Mouse (Mus musculus): ENCODE measurements around the gene Tbc1d22a. TPM values are rescaled to one million over a fixed set of nuclear protein-coding genes. Genes with fewer than 3 reads are reported as not detected.
"Not testable (repeated sequence)": the region's sequence is repeated elsewhere in the genome, so short reads cannot be mapped to it uniquely, and the experiment has no call there.

Gene Tbc1d22a
- total RNA-seq, 2 experiments from 2014 or later: 13.3 to 19.0 TPM

DNA sequence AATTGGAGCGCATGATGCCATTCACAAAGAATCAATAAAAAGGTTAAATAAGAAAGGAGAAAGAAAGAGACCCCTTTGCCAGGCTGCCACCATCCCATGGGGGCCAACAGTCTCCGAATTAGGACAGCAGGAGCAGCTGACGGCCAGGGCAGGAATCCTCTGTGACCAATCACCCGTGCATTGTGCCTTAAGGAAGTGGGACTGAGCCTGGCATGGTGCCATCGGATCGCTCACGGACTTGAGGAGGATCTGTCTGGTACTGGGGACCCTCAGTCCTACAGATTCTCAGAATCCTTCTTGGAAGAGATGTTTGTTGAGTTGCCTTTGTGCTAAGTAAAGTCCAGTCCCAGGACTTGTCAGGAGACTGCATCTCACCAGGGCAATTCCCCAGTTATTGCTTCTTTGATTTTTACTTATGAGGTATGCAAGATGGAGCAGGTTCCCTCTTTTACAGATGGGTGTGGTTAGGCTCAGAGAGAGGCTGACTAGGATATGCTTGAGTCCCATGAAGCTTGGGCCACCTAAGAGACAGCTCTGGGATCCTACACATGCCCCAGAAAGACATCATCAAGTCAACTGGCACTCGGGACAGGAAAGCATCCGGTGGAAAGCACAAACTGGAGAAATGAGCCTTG, 12.4 kb upstream of the Tbc1d22a start:
- ATAC-seq (ENCODE audit: poor library complexity, severe bottlenecking): peak; percentile 27; the same call in 1 of the 2 replicates

GRCm38 (mm10) chr15:86202640-86203039, 11.6 kb upstream of the Tbc1d22a start:
- ATAC-seq (ENCODE audit: poor library complexity, severe bottlenecking): peak; percentile 79

- ATAC-seq (ENCODE audit: poor library complexity, severe bottlenecking): no peak
These were observed 10.9 kb upstream of the Tbc1d22a start for GRCm38 (mm10) chr15:86203292-86203793.

DNA sequence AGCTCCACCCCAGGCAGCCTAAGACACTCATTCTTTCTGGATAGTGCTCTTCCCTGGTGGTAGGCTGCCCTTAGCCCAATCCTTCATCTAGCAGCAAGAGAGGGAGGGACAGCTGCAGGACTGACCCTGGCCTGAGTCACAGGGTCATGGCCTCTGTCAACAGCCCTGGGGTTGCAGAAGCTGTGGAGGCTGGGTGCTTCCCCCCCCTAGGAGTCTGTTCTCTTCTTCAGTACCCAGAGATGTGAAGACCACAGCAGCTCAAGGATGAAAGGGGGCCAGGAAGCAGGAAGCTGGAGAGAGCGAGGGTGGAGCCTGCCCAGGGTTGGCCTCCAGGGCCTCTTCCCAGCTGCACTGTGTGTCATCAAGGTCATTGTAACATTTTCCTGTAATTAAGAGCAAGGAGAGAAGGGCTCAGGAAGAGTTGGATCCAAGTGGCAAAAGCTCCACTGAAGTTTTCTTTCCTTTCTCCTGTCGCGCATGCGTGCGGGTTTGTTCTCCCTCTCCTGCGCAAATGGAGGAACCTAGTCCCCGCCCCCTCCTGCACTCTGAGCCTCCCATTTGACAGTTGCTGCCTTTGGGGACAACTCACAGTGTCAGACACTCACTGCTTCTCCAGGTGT, 10.2 kb upstream of the Tbc1d22a start:
- ATAC-seq (ENCODE audit: poor library complexity, severe bottlenecking): peak; percentile 13; the same call in 1 of the 2 replicates

- ATAC-seq (ENCODE audit: poor library complexity, severe bottlenecking): peak; percentile 41
These were observed 9.0 kb upstream of the Tbc1d22a start for GRCm38 (mm10) chr15:86205300-86205699.

- ATAC-seq (ENCODE audit: poor library complexity, severe bottlenecking): no peak
These were observed 7.9 kb upstream of the Tbc1d22a start for GRCm38 (mm10) chr15:86206385-86206784.

- ATAC-seq (ENCODE audit: poor library complexity, severe bottlenecking): not testable (repeated sequence)
These were observed 2.1 kb upstream of the Tbc1d22a start for GRCm38 (mm10) chr15:86212193-86212592.

GRCm38 (mm10) chr15:86214549-86215201, 416 bp downstream of the Tbc1d22a start:
- ATAC-seq (ENCODE audit: poor library complexity, severe bottlenecking): peak; percentile 65

DNA sequence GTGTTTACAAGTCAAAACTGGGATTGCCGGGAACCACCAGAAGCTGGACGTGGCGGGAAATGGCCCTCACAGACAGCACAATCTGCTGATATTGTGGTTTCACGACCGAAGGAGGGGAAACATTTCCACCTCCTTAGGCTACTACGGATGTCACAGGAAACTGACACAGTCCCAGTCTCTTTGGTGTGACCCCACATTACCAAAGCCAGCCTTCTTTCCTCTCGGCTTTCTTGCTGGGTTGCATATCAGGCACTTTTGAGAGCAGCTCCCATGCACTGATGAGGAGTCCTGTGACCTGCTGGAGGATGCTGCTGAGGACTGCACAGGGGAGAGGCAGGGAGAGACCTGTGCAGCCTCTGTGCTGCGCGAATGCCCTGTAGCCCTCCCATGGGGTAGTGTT, 2.4 kb downstream of the Tbc1d22a start:
- ATAC-seq (ENCODE audit: poor library complexity, severe bottlenecking): not testable (repeated sequence)

GRCm38 (mm10) chr15:86219534-86220228, 5.4 kb downstream of the Tbc1d22a start:
- ATAC-seq (ENCODE audit: poor library complexity, severe bottlenecking): no peak

DNA sequence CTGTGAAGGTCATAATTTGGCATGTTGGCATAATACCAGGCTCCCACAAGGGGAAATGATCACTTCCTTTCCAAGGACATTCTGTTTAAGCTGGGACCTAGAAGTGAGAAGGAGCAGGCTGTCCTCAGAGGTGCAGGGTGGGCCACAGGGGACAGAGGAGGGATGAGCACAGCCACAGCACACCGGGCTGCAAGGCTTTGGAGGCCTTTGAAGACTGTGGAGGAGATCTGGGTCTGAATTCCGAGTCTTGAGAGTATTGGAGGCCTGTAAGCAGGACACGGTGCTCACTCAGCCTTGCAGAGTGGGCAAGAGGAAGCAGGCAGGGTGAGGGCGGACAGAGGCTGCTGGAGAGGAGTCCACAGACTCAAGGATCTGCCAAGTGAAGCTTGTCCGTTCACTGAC, 6.0 kb downstream of the Tbc1d22a start:
- ATAC-seq (ENCODE audit: poor library complexity, severe bottlenecking): peak; percentile 30

DNA sequence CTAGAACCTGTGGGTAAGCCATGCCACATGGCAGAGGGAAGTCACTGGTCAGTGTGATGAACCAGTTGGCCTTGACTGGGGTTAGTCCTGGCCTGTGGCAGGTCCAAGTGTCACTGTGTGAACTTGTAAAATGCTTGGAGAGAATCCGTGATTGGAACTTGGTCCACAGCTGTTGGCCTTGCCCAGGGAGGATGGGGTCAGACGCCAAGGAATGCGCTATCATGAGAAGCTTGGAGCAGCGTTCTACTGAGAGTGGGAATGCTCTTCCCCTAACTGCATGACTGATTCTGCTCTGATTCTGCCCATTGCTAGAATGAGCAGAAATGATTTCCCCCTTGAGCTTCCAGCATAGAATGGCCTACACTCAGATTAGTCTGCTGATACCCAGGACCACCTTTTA, 6.5 kb downstream of the Tbc1d22a start:
- ATAC-seq (ENCODE audit: poor library complexity, severe bottlenecking): no peak

DNA sequence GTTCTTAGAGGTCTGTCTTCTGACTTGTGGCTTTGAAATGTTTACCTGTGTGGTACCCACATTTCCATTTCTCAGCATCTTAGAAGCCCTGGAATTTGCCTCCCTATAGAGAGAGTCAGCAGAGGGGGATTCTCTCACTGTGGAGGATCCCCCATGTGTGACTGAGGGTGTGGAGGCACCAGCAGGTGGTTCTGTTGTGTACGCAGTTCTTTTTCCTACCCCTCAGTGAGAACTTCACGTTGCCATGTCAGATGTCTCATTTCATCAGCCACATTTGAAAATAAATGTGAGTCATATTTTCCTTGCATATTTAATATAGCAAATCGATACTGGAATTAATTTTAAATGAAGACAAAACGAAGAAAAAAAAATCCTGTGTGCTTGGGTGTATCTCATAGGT, 7.1 kb downstream of the Tbc1d22a start:
- no peak for ATAC-seq (ENCODE audit: poor library complexity, severe bottlenecking)

DNA sequence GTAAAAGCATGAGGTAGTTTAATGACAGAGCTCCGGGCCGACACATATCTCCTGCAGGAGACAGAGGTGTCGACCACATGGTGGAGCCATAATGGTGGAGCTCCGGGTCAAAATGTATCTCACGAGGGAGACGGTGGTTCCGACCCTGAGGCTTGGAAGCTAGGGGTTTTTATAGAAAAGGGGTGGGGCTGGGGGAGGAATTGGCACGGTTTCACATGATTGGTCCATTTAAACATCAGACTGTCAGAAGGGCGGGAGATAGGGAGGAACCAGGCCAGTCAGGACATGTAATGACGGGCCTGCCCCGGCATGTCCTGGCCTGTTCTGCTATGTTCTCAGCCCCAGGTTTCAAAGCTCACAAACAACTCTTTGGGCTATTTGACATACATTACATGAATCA, 7.6 kb downstream of the Tbc1d22a start:
- ATAC-seq (ENCODE audit: poor library complexity, severe bottlenecking): not testable (repeated sequence)

DNA sequence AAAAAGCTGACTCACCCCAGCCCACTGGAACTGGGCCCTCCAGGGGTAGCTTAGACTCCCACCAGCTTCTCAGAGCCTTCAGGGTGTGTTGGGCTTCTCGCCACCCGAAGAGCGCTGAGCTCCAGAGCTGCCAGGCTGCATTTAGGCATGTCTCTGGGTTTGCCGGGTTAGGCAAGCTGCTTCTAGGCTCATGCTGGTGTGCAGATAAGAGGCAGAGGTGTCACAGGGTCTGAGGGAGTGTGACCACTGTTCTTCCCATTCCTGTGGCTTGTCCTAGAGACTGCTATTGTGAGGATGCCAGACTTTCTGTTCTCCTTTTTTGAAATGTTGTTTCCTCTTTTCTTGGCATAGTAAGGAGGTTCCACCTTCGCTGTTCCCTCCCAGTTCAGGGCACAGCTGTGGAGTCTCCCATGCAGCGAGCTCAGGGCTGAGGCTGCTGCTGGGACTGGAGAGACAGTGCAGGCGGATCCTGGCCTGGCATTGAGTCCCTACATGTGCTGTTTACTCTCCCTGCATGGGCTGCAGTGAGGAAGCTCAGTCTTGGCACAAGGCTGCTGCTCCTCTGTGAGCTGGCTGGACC, 10.8 kb downstream of the Tbc1d22a start:
- peak; percentile 87 for ATAC-seq (ENCODE audit: poor library complexity, severe bottlenecking)

DNA sequence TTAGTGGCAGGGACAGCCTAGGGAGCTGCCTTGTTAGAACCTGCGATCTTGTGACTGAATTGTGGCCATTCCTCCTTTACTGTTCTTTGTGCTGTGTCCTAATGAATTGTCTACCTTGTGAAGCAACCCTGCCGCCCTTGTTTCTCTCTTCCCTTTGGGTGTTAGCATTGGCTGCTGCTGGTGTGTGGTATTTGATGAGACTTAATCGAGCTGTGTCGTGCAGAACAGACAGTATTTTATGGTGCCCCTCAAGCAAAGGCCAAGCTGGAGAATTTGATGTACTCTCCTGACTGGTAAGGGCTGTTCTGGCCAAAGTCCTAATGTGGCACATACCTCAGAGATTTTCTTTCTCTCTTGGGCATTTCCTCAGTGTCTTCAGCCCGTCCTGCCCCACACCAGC, 12.0 kb downstream of the Tbc1d22a start:
- ATAC-seq (ENCODE audit: poor library complexity, severe bottlenecking): no peak

DNA sequence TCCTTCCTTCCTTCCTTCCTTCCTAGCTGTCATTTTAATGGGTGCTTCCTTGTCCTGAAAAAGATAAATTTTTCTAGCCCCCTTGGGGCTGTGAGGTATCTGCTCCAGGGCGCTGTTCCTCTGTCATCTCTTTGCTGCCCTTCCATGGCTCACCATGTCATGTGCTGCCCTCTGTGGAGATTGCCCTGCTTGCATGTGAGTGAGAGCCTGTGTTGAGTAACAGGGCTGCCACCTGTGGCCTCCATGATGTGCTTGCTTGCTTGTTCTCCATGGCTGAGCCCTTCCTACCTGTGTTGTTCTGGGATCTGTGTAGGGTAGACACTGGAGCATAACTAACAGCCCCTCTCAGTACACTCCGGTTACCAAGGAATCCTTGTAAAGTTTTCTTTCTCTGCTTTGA, 12.7 kb downstream of the Tbc1d22a start:
- no peak for ATAC-seq (ENCODE audit: poor library complexity, severe bottlenecking)

- ATAC-seq (ENCODE audit: poor library complexity, severe bottlenecking): peak; percentile 67
These were observed 13.9 kb downstream of the Tbc1d22a start for GRCm38 (mm10) chr15:86228186-86228585.

DNA sequence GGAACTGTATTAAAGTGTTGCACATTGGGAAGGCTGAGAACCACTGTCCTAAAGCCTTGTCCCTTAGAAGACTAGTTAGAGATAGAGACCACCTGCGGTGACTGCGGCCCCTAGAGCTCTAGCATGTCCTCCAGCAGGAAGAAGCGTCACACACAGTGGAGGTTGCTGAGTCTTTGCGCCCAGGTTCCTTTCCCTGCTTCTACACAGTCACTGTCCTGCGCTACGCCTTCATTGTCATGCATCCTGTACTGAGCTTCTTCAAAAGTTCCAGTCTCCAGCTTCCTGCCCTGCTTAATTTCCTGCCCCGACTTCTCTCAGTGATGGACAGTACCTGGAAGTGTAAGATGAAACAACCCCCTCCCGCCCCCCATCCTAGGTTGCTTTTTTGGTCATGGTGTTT, 14.8 kb downstream of the Tbc1d22a start:
- ATAC-seq (ENCODE audit: poor library complexity, severe bottlenecking): no peak

GRCm38 (mm10) chr15:86229623-86230022, 15.4 kb downstream of the Tbc1d22a start:
- ATAC-seq (ENCODE audit: poor library complexity, severe bottlenecking): no peak

DNA sequence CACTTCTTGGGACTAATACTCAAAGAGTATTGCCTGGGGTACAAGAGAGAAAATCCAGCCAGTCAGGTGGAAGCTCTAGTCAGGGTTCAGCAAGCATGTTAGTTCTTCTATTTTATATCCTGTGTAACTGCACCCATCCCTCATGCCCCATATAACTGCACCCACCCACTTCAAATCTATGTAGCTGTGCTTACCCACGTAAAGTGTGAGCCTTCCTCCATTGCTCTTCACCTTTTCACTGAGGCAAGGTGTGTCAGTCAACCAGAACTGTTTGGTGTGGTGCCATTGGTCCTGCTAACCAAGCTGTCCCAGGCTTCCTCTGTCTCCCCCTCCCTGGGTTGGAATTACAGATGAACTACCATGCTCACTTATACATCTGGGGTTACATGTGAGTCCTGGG, 16.9 kb downstream of the Tbc1d22a start:
- ATAC-seq (ENCODE audit: poor library complexity, severe bottlenecking): no peak
